Mouse (Mus musculus) bone marrow, adult 2 months (tissue): ENCODE data around the gene Cacnb2.

Source experiments
- CTCF ChIP-seq: fragments of 200-500 bp; IDR thresholded peaks from 2 replicates; pipeline ENCODE4 v1.5.1; 2011; ENCODE audit warnings: low read length, control low read depth; ENCODE audit not compliant: control insufficient read depth, insufficient read depth
- POLR2A ChIP-seq: fragments of 200-500 bp; IDR thresholded peaks from 2 replicates; pipeline ENCODE4 v1.6.1; 2011; ENCODE audit warnings: low read depth, mild to moderate bottlenecking, control low read depth, low read length, borderline replicate concordance; ENCODE audit not compliant: control insufficient read depth

GRCm38 (mm10) chr2:14787983-14788382 is 185.1 kb downstream of the Cacnb2 start:
- TF ChIP-seq CTCF, result no peak
- TF ChIP-seq POLR2A, result no peak
